Mouse (Mus musculus) forebrain, embryonic 10.5 days (tissue): ENCODE measurements around the gene Ank3. TPM values are rescaled to one million over a fixed set of nuclear protein-coding genes. Genes with fewer than 3 reads are reported as not detected.

Source experiments
- DNase-seq: peaks from one replicate; pipeline ENCODE4 v3.0.0-alpha.2; 2017; ENCODE audit warnings: low spot score; ENCODE audit errors: extremely low spot score
- H3K27ac ChIP-seq: fragments of 300-500 bp; sonication (generic); 2 replicates; pipeline ENCODE4 v1.5.1; 2016; ENCODE audit warnings: mild to moderate bottlenecking
- H3K27me3 ChIP-seq: fragments of 300-500 bp; sonication (generic); 2 replicates; pipeline ENCODE4 v1.6.1; 2016; ENCODE audit warnings: mild to moderate bottlenecking; ENCODE audit not compliant: poor library complexity, severe bottlenecking
- H3K36me3 ChIP-seq: fragments of 300-500 bp; sonication (generic); replicated peaks from 2 replicates; pipeline ENCODE4 v1.6.1; 2016; ENCODE audit warnings: mild to moderate bottlenecking, moderate library complexity
- H3K4me1 ChIP-seq: fragments of 300-500 bp; sonication (generic); 2 replicates; pipeline ENCODE4 v1.6.1; 2016
- H3K4me3 ChIP-seq: fragments of 300-500 bp; sonication (generic); 2 replicates; pipeline ENCODE4 v1.5.1; 2016; ENCODE audit warnings: mild to moderate bottlenecking, moderate library complexity
- H3K9me3 ChIP-seq: fragments of 300-500 bp; sonication (generic); 2 replicates; pipeline ENCODE4 v1.6.1; 2016; ENCODE audit warnings: mild to moderate bottlenecking, moderate library complexity
- WGBS: fragments of 180-500 bp; shearing (Covaris S2); methylation state at CpG from one replicate; pipeline ENCODE4 v1.1.7; 2016; 5-methylcytosine and 5-hydroxymethylcytosine counted together
- polyA plus RNA-seq: library from polyadenylated mRNA; unstranded; fragments of >200 nt; fragmentation: Nextera tagmentation; extraction: Ambion mirVana; gene quantifications from 2 replicates; pipeline ENCODE4 v1.2.1, GENCODE M21; 2016

Ank3 gene
- polyA plus RNA-seq, 1 experiment from 2014 or later, result 24.8 TPM

GRCm38 (mm10) chr10:69464826-69465225 is 66.3 kb downstream of the Ank3 start:
- Histone ChIP-seq H3K27me3 (no peaks in the 10 kb centered on the region), H3K27ac (no peak overlapping the region), H3K36me3 (no peaks in the 10 kb centered on the region), H3K9me3 (no peaks in the 10 kb centered on the region), H3K4me1 (peaks cover 29% of the 10 kb centered on the region), H3K4me3 (no peak overlapping the region)
- DNase-seq, result no peak
- WGBS, result 83% methylated on average over 4 of the region's 4 CpGs

- peak; percentile 37 for DNase-seq
- H3K27ac ChIP-seq, result 0 out of 2 replicates have a peak overlapping the region, but pooled peaks have one; percentile 1
- peaks cover 29% of the 10 kb centered on the region for H3K4me1 ChIP-seq
- no peaks in the 10 kb centered on the region for H3K9me3 ChIP-seq
- no peaks in the 10 kb centered on the region for H3K36me3 ChIP-seq
- H3K27me3 ChIP-seq, result no peaks in the 10 kb centered on the region
- H3K4me3 ChIP-seq, result no peak overlapping the region
- 75% methylated on average over 11 of the region's 11 CpGs for WGBS
Measured at GRCm38 (mm10) chr10:69465558-69466200, 67.1 kb downstream of the Ank3 start.

- no peak for DNase-seq
- WGBS, result 74% methylated on average over 2 of the region's 2 CpGs
- no peaks in the 10 kb centered on the region for H3K36me3 ChIP-seq
- no peaks in the 10 kb centered on the region for H3K9me3 ChIP-seq
- peaks cover 29% of the 10 kb centered on the region for H3K4me1 ChIP-seq
- 0 out of 2 replicates have a peak overlapping the region, but pooled peaks have one; percentile 1 for H3K27ac ChIP-seq
- no peak overlapping the region for H3K4me3 ChIP-seq
- no peaks in the 10 kb centered on the region for H3K27me3 ChIP-seq
Measured at GRCm38 (mm10) chr10:69466201-69466585, 67.6 kb downstream of the Ank3 start.

GRCm38 (mm10) chr10:69466586-69466985 is 68.0 kb downstream of the Ank3 start:
- Histone ChIP-seq H3K36me3 (no peaks in the 10 kb centered on the region), H3K4me1 (peaks cover 29% of the 10 kb centered on the region), H3K9me3 (no peaks in the 10 kb centered on the region), H3K27me3 (no peaks in the 10 kb centered on the region), H3K27ac (0 out of 2 replicates have a peak overlapping the region, but pooled peaks have one; percentile 1), H3K4me3 (no peak overlapping the region)
- 71% methylated on average over 4 of the region's 4 CpGs for WGBS
- no peak for DNase-seq

- no peak overlapping the region for H3K27ac ChIP-seq
- H3K9me3 ChIP-seq, result no peaks in the 10 kb centered on the region
- DNase-seq, result no peak
- H3K27me3 ChIP-seq, result no peaks in the 10 kb centered on the region
- no peaks in the 10 kb centered on the region for H3K36me3 ChIP-seq
- H3K4me3 ChIP-seq, result no peak overlapping the region
- 88% methylated on average over 2 of the region's 2 CpGs for WGBS
- peaks cover 35% of the 10 kb centered on the region for H3K4me1 ChIP-seq
Measured at GRCm38 (mm10) chr10:69467182-69467581, 68.6 kb downstream of the Ank3 start.

GRCm38 (mm10) chr10:69471841-69472240 is 73.3 kb downstream of the Ank3 start:
- no peak overlapping the region for H3K4me3 ChIP-seq
- H3K9me3 ChIP-seq, result no peaks in the 10 kb centered on the region
- no peak overlapping the region for H3K27ac ChIP-seq
- no peaks in the 10 kb centered on the region for H3K27me3 ChIP-seq
- H3K36me3 ChIP-seq, result no peaks in the 10 kb centered on the region
- H3K4me1 ChIP-seq, result peaks cover 12% of the 10 kb centered on the region
- 56% methylated on average over 4 of the region's 4 CpGs for WGBS
- DNase-seq, result no peak

GRCm38 (mm10) chr10:69476871-69477270 is 78.3 kb downstream of the Ank3 start:
- DNase-seq, result no peak
- H3K27me3 ChIP-seq, result no peaks in the 10 kb centered on the region
- H3K4me1 ChIP-seq, result peaks cover 3% of the 10 kb centered on the region
- no peak overlapping the region for H3K27ac ChIP-seq
- no peaks in the 10 kb centered on the region for H3K36me3 ChIP-seq
- 37% methylated on average over 1 of the region's 1 CpGs for WGBS
- H3K4me3 ChIP-seq, result no peak overlapping the region
- H3K9me3 ChIP-seq, result no peaks in the 10 kb centered on the region

- Histone ChIP-seq H3K4me1 (no peaks in the 10 kb centered on the region), H3K4me3 (no peak overlapping the region), H3K36me3 (no peaks in the 10 kb centered on the region), H3K27me3 (no peaks in the 10 kb centered on the region), H3K9me3 (no peaks in the 10 kb centered on the region), H3K27ac (no peak overlapping the region)
- WGBS, result 82% methylated on average over 2 of the region's 2 CpGs
- DNase-seq, result no peak
Measured at GRCm38 (mm10) chr10:69477656-69478055, 79.1 kb downstream of the Ank3 start.

GRCm38 (mm10) chr10:69478831-69479230 is 80.3 kb downstream of the Ank3 start:
- 72% methylated on average over 3 of the region's 3 CpGs for WGBS
- no peak overlapping the region for H3K27ac ChIP-seq
- H3K4me1 ChIP-seq, result no peaks in the 10 kb centered on the region
- DNase-seq, result no peak
- no peaks in the 10 kb centered on the region for H3K27me3 ChIP-seq
- no peak overlapping the region for H3K4me3 ChIP-seq
- H3K36me3 ChIP-seq, result no peaks in the 10 kb centered on the region
- H3K9me3 ChIP-seq, result no peaks in the 10 kb centered on the region

- no peak for DNase-seq
Measured at GRCm38 (mm10) chr10:69485191-69485786, 86.7 kb downstream of the Ank3 start.

GRCm38 (mm10) chr10:69490182-69490581 is 91.6 kb downstream of the Ank3 start:
- H3K36me3 ChIP-seq, result no peaks in the 10 kb centered on the region
- H3K4me3 ChIP-seq, result no peak overlapping the region
- 91% methylated on average over 5 of the region's 5 CpGs for WGBS
- DNase-seq, result no peak
- H3K4me1 ChIP-seq, result no peaks in the 10 kb centered on the region
- H3K27ac ChIP-seq, result no peak overlapping the region
- H3K9me3 ChIP-seq, result no peaks in the 10 kb centered on the region
- H3K27me3 ChIP-seq, result no peaks in the 10 kb centered on the region

More at GRCm38 (mm10) chr10:69485191-69485786, 86.7 kb downstream of the Ank3 start:
- no peak overlapping the region for H3K27ac ChIP-seq
- no peaks in the 10 kb centered on the region for H3K4me1 ChIP-seq
- no peaks in the 10 kb centered on the region for H3K27me3 ChIP-seq
- H3K36me3 ChIP-seq, result no peaks in the 10 kb centered on the region
- WGBS, result 94% methylated on average over 6 of the region's 6 CpGs
- no peak overlapping the region for H3K4me3 ChIP-seq
- no peaks in the 10 kb centered on the region for H3K9me3 ChIP-seq

- H3K9me3 ChIP-seq, result no peaks in the 10 kb centered on the region
- no peaks in the 10 kb centered on the region for H3K27me3 ChIP-seq
- no peaks in the 10 kb centered on the region for H3K36me3 ChIP-seq
- H3K4me1 ChIP-seq, result no peaks in the 10 kb centered on the region
- no peak for DNase-seq
- 78% methylated on average over 5 of the region's 5 CpGs for WGBS
- no peak overlapping the region for H3K27ac ChIP-seq
- H3K4me3 ChIP-seq, result no peak overlapping the region
Measured at GRCm38 (mm10) chr10:69491975-69492374, 93.4 kb downstream of the Ank3 start.

- 87% methylated on average over 17 of the region's 17 CpGs for WGBS
- Histone ChIP-seq H3K27ac (no peak overlapping the region), H3K4me1 (peaks cover 12% of the 10 kb centered on the region), H3K27me3 (no peaks in the 10 kb centered on the region), H3K9me3 (no peaks in the 10 kb centered on the region), H3K4me3 (no peak overlapping the region), H3K36me3 (no peaks in the 10 kb centered on the region)
- DNase-seq, result no peak
Measured at GRCm38 (mm10) chr10:69497382-69497781, 98.8 kb downstream of the Ank3 start.
